Mouse (Mus musculus): ENCODE measurements at regions not wholly inside any gene's neighbourhood (a gene's known extent, or its start where the extent isn't known, plus 50 kb on each side); places are given as distances from the start of the nearest gene placed in this dataset.

GRCm38 (mm10) chr19:21943407-21943806, 165.3 kb downstream of the Cemip2 start:
- Histone ChIP-seq H3K4me3 (ENCODE audit: low read depth, low read length) (no peak overlapping the region), H3K4me2 (no peak overlapping the region), H3K27ac (ENCODE audit: low read depth, low read length) (0 out of 2 replicates have a peak overlapping the region, but pooled peaks have one; percentile 6), H3K4me1 (ENCODE audit: control insufficient read depth, insufficient read depth, low read length) (no peaks in the 10 kb centered on the region; the same call in 1 of the 2 replicates), H3K36me3 (ENCODE audit: control insufficient read depth, insufficient read depth, low read length) (no peaks in the 10 kb centered on the region), H3K9me3 (replicated peaks; ENCODE audit: control insufficient read depth, low read length) (no peaks in the 10 kb centered on the region), H3K27me3 (ENCODE audit: control insufficient read depth, insufficient read depth, low read length) (no peaks in the 10 kb centered on the region), H3K9ac (ENCODE audit: low read depth, low read length) (no peak overlapping the region)
- no peak for ATAC-seq (replicated peaks; ENCODE audit: insufficient number of reproducible peaks, low FRiP score, low TSS enrichment)
- 36% methylated on average over 4 of the region's 4 CpGs for WGBS (ENCODE audit: insufficient replicate concordance)

GRCm38 (mm10) chr19:21946262-21946922, 168.2 kb downstream of the Cemip2 start:
- 68% methylated on average over 5 of the region's 5 CpGs for WGBS (ENCODE audit: insufficient replicate concordance)
- no peak for ATAC-seq (replicated peaks; ENCODE audit: insufficient number of reproducible peaks, low FRiP score, low TSS enrichment)
- no peaks in the 10 kb centered on the region for H3K9me3 ChIP-seq (replicated peaks; ENCODE audit: control insufficient read depth, low read length)
- no peak overlapping the region for H3K9ac ChIP-seq (ENCODE audit: low read depth, low read length)
- H3K27me3 ChIP-seq (ENCODE audit: control insufficient read depth, insufficient read depth, low read length), result no peaks in the 10 kb centered on the region
- H3K4me3 ChIP-seq (ENCODE audit: low read depth, low read length), result no peak overlapping the region
- no peaks in the 10 kb centered on the region; the same call in 1 of the 2 replicates for H3K4me1 ChIP-seq (ENCODE audit: control insufficient read depth, insufficient read depth, low read length)
- H3K27ac ChIP-seq (ENCODE audit: low read depth, low read length), result no peak overlapping the region
- no peak overlapping the region for H3K4me2 ChIP-seq
- no peaks in the 10 kb centered on the region for H3K36me3 ChIP-seq (ENCODE audit: control insufficient read depth, insufficient read depth, low read length)

- H3K4me2 ChIP-seq, result no peak overlapping the region
- no peak overlapping the region for H3K27ac ChIP-seq (ENCODE audit: low read depth, low read length)
- no peaks in the 10 kb centered on the region for H3K27me3 ChIP-seq (ENCODE audit: control insufficient read depth, insufficient read depth, low read length)
- H3K4me1 ChIP-seq (ENCODE audit: control insufficient read depth, insufficient read depth, low read length), result no peaks in the 10 kb centered on the region
- H3K36me3 ChIP-seq (ENCODE audit: control insufficient read depth, insufficient read depth, low read length), result no peaks in the 10 kb centered on the region
- WGBS (ENCODE audit: insufficient replicate concordance), result 83% methylated on average over 2 of the region's 2 CpGs
- H3K9ac ChIP-seq (ENCODE audit: low read depth, low read length), result no peak overlapping the region
- no peaks in the 10 kb centered on the region for H3K9me3 ChIP-seq (replicated peaks; ENCODE audit: control insufficient read depth, low read length)
- no peak for ATAC-seq (replicated peaks; ENCODE audit: insufficient number of reproducible peaks, low FRiP score, low TSS enrichment)
- no peak overlapping the region for H3K4me3 ChIP-seq (ENCODE audit: low read depth, low read length)
Observed at GRCm38 (mm10) chr19:21948030-21948429, 169.9 kb downstream of the Cemip2 start.

GRCm38 (mm10) chr19:21962635-21963034, 176.2 kb upstream of the Trpm3 start:
- 79% methylated on average over 2 of the region's 2 CpGs for WGBS (ENCODE audit: insufficient replicate concordance)
- Histone ChIP-seq H3K27ac (ENCODE audit: low read depth, low read length) (no peak overlapping the region), H3K4me3 (ENCODE audit: low read depth, low read length) (no peak overlapping the region)

GRCm38 (mm10) chr19:21989857-21990256, 149.0 kb upstream of the Trpm3 start:
- no peak overlapping the region for H3K4me2 ChIP-seq
- WGBS (ENCODE audit: insufficient replicate concordance), result 76% methylated on average over 4 of the region's 4 CpGs
- no peaks in the 10 kb centered on the region for H3K27me3 ChIP-seq (ENCODE audit: control insufficient read depth, insufficient read depth, low read length)
- no peaks in the 10 kb centered on the region for H3K36me3 ChIP-seq (ENCODE audit: control insufficient read depth, insufficient read depth, low read length)
- H3K9ac ChIP-seq (ENCODE audit: low read depth, low read length), result no peak overlapping the region
- H3K4me3 ChIP-seq (ENCODE audit: low read depth, low read length), result no peak overlapping the region
- no peak overlapping the region for H3K27ac ChIP-seq (ENCODE audit: low read depth, low read length)
- ATAC-seq (replicated peaks; ENCODE audit: insufficient number of reproducible peaks, low FRiP score, low TSS enrichment), result no peak
- no peaks in the 10 kb centered on the region for H3K9me3 ChIP-seq (replicated peaks; ENCODE audit: control insufficient read depth, low read length)
- H3K4me1 ChIP-seq (ENCODE audit: control insufficient read depth, insufficient read depth, low read length), result no peaks in the 10 kb centered on the region

More at GRCm38 (mm10) chr19:21962635-21963034, 176.2 kb upstream of the Trpm3 start:
- ATAC-seq (replicated peaks; ENCODE audit: insufficient number of reproducible peaks, low FRiP score, low TSS enrichment), result no peak
- no peak overlapping the region for H3K4me2 ChIP-seq
- no peaks in the 10 kb centered on the region for H3K27me3 ChIP-seq (ENCODE audit: control insufficient read depth, insufficient read depth, low read length)
- H3K9me3 ChIP-seq (replicated peaks; ENCODE audit: control insufficient read depth, low read length), result no peaks in the 10 kb centered on the region
- no peak overlapping the region for H3K9ac ChIP-seq (ENCODE audit: low read depth, low read length)
- no peaks in the 10 kb centered on the region for H3K4me1 ChIP-seq (ENCODE audit: control insufficient read depth, insufficient read depth, low read length)
- H3K36me3 ChIP-seq (ENCODE audit: control insufficient read depth, insufficient read depth, low read length), result no peaks in the 10 kb centered on the region

- H3K36me3 ChIP-seq (ENCODE audit: control insufficient read depth, insufficient read depth, low read length), result no peaks in the 10 kb centered on the region
- 82% methylated on average over 4 of the region's 4 CpGs for WGBS (ENCODE audit: insufficient replicate concordance)
- H3K4me1 ChIP-seq (ENCODE audit: control insufficient read depth, insufficient read depth, low read length), result no peaks in the 10 kb centered on the region
- H3K27ac ChIP-seq (ENCODE audit: low read depth, low read length), result no peak overlapping the region
- no peak overlapping the region for H3K9ac ChIP-seq (ENCODE audit: low read depth, low read length)
- H3K4me3 ChIP-seq (ENCODE audit: low read depth, low read length), result no peak overlapping the region
- no peak overlapping the region for H3K4me2 ChIP-seq
- no peaks in the 10 kb centered on the region for H3K27me3 ChIP-seq (ENCODE audit: control insufficient read depth, insufficient read depth, low read length)
- ATAC-seq (replicated peaks; ENCODE audit: insufficient number of reproducible peaks, low FRiP score, low TSS enrichment), result no peak
- no peaks in the 10 kb centered on the region for H3K9me3 ChIP-seq (replicated peaks; ENCODE audit: control insufficient read depth, low read length)
Observed at GRCm38 (mm10) chr19:21990970-21991369, 147.9 kb upstream of the Trpm3 start.

GRCm38 (mm10) chr19:21991413-21991812, 147.4 kb upstream of the Trpm3 start:
- no peak for ATAC-seq (replicated peaks; ENCODE audit: insufficient number of reproducible peaks, low FRiP score, low TSS enrichment)
- Histone ChIP-seq H3K4me1 (ENCODE audit: control insufficient read depth, insufficient read depth, low read length) (no peaks in the 10 kb centered on the region), H3K9me3 (replicated peaks; ENCODE audit: control insufficient read depth, low read length) (no peaks in the 10 kb centered on the region), H3K9ac (ENCODE audit: low read depth, low read length) (no peak overlapping the region), H3K36me3 (ENCODE audit: control insufficient read depth, insufficient read depth, low read length) (no peaks in the 10 kb centered on the region), H3K27ac (ENCODE audit: low read depth, low read length) (no peak overlapping the region), H3K4me2 (no peak overlapping the region), H3K4me3 (ENCODE audit: low read depth, low read length) (no peak overlapping the region), H3K27me3 (ENCODE audit: control insufficient read depth, insufficient read depth, low read length) (no peaks in the 10 kb centered on the region)

- Histone ChIP-seq H3K9ac (ENCODE audit: low read depth, low read length) (no peak overlapping the region), H3K27me3 (ENCODE audit: control insufficient read depth, insufficient read depth, low read length) (no peaks in the 10 kb centered on the region), H3K4me3 (ENCODE audit: low read depth, low read length) (no peak overlapping the region), H3K4me2 (no peak overlapping the region), H3K36me3 (ENCODE audit: control insufficient read depth, insufficient read depth, low read length) (no peaks in the 10 kb centered on the region), H3K27ac (ENCODE audit: low read depth, low read length) (no peak overlapping the region), H3K9me3 (replicated peaks; ENCODE audit: control insufficient read depth, low read length) (no peaks in the 10 kb centered on the region), H3K4me1 (ENCODE audit: control insufficient read depth, insufficient read depth, low read length) (no peaks in the 10 kb centered on the region)
- ATAC-seq (replicated peaks; ENCODE audit: insufficient number of reproducible peaks, low FRiP score, low TSS enrichment), result no peak
- WGBS (ENCODE audit: insufficient replicate concordance), result 85% methylated on average over 5 of the region's 5 CpGs
Observed at GRCm38 (mm10) chr19:21999621-22000020, 139.2 kb upstream of the Trpm3 start.
